Mouse (Mus musculus) lung, adult 2 months (tissue): ENCODE results near the gene BC049715. TPM values are rescaled to one million over a fixed set of nuclear protein-coding genes. Genes with fewer than 3 reads are reported as not detected.
A peak's percentile ranks its signal among the peaks of the same experiment; 100 is the strongest.

ENCODE experiments used
- DNase-seq: peaks from one replicate; pipeline ENCODE4 v3.0.0; 2022
- H3K4me1 ChIP-seq: fragments of 200-500 bp; 2 replicates; pipeline ENCODE4 v1.6.1; 2011; ENCODE audit warnings: low read length; ENCODE audit not compliant: control insufficient read depth, insufficient read depth
- H3K4me3 ChIP-seq: fragments of 200-500 bp; replicated peaks from 2 replicates; pipeline ENCODE3; 2011; ENCODE audit warnings: low read depth, mild to moderate bottlenecking, control low read depth, low read length; ENCODE audit errors: extremely low read depth
- CTCF ChIP-seq: fragments of 200-500 bp; IDR thresholded peaks from 2 replicates; pipeline ENCODE4 v1.5.1; 2011; ENCODE audit warnings: mild to moderate bottlenecking, low read length, control low read depth; ENCODE audit not compliant: insufficient read depth
- POLR2A ChIP-seq: fragments of 200-500 bp; IDR thresholded peaks from 2 replicates; pipeline ENCODE4 v1.6.1; 2011; ENCODE audit warnings: low read depth, mild to moderate bottlenecking, control low read depth, low read length, borderline replicate concordance; ENCODE audit errors: extremely low read depth
- WGBS: fragments of 180-500 bp; shearing (Covaris S2); methylation state at CpG from one replicate; pipeline ENCODE4 v1.1.7; 2018; 5-methylcytosine and 5-hydroxymethylcytosine counted together
- polyA plus RNA-seq: library from polyadenylated mRNA; depleted of rRNA; stranded (reverse); fragments of >200 nt; gene quantifications from 2 replicates; pipeline ENCODE4 v1.2.3, GENCODE M21; 2012

The BC049715 gene
- polyA plus RNA-seq, 1 experiment, result 1.0 TPM

DNA sequence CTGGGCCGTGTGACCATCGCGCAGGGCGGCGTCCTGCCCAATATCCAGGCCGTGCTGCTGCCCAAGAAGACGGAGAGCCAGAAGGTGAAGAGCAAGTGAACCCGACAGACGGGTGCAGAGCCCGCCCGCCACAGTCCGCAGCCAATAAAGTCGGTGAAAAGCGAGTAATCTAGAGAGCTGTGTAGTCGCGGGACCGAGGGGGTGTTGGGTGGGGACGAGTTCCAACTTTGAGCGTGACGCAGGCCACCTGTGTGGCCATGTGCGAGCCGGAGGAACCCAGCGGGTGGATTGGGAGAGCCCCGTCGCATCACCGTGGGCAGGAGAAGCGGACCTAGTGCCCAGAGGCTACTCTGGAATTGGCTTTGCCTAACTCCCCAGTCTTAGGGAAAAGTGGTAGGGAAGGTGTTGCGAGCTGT, 18.8 kb upstream of the BC049715 start:
- TF ChIP-seq POLR2A (no peak), CTCF (no peak)
- no peak for DNase-seq
- Histone ChIP-seq H3K4me1 (peaks cover 5% of the 10 kb centered on the region; the same call in 1 of the 2 replicates), H3K4me3 (peak overlapping the region; percentile 71)
- WGBS, result under 1% methylated on average over 28 of the region's 28 CpGs

DNA sequence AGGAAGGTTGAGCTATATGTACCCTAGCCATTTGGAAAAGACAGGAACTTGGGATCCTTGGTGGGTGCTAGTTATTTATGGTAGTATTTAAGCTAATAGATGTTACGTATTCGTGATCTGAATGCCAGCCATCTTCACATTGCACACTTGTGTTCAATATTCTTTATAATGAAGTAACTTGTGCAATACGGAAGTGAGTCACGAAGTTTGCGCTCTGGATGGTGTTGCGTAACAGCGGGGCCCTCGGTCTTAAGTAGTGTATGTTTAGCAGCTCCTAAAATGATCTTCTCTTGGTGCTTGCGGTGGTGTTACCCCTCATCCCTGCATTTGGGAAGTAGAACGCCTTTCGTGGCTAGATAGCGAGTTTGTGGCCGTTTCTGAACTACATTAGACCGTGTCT, 18.3 kb upstream of the BC049715 start:
- Histone ChIP-seq H3K4me1 (peaks cover 5% of the 10 kb centered on the region; the same call in 1 of the 2 replicates), H3K4me3 (peak overlapping the region; percentile 71)
- TF ChIP-seq CTCF (no peak), POLR2A (no peak)
- peak; percentile 63 for DNase-seq
- WGBS, result 14% methylated on average over 14 of the region's 14 CpGs

DNA sequence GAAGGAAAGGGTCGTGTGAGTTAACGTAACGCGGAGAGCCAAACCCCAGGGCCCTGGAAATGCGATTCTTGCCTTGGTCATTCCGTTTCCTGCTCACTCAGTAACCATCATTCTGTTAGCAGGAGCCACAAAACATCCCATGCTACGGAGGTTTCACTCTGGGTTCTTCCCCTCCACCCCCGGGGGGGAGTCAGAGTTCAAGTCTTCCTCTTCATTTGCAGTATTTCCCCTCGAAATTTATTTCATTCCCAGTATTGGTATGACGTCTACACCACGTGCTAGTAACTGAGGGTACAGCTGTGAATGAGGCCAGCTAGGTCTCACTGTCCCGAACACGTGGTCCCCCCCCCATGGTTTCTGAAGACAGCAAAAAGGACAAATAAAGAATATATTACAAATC, 17.8 kb upstream of the BC049715 start:
- H3K4me3 ChIP-seq, result peak overlapping the region; percentile 40
- no peak for DNase-seq
- peaks cover 5% of the 10 kb centered on the region; the same call in 1 of the 2 replicates for H3K4me1 ChIP-seq
- 56% methylated on average over 13 of the region's 13 CpGs for WGBS
- no peak for TF ChIP-seq CTCF
- TF ChIP-seq POLR2A, result no peak

DNA sequence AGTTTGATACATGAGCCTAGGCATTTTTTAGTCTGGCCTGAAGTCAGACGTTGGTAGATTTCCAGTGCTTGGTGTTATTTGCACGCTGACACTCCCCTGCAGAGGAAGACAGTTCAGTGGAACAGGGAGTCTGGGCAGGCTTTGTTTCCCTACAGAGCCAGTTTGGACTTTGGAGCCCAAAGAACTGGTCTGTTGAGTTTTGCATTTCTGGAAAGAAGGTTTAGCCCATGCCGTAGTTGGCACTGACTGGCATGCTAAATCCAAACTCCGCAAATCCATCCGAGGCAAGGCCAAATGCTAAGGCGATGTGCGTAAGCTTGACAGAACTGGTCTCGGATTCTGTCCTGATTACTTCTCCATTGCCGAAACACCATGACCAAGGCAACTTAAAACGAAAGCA, 16.2 kb upstream of the BC049715 start:
- Histone ChIP-seq H3K4me3 (no peak overlapping the region), H3K4me1 (peaks cover 5% of the 10 kb centered on the region; the same call in 1 of the 2 replicates)
- DNase-seq, result no peak
- TF ChIP-seq CTCF (no peak), POLR2A (no peak)
- WGBS, result 85% methylated on average over 10 of the region's 10 CpGs

DNA sequence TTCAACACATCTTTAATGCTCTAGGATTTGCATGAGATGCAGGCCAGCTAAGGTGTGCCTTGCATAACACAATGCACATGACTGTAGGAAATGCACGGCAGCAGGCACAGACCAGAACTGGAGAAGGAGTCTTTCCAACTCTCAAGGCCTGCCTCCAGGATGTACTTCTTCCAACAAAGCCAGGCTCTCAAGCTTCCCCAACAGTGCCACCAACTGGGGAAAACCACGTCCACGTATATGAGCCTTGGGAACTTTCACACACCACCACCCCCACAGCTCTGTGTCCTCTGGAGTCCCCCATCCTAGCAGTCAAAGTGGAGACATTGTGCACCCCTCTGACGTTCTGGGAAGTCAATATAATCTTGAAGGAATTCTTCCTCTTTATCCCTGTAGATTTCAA, 14.3 kb upstream of the BC049715 start:
- 25% methylated on average over 4 of the region's 4 CpGs for WGBS
- H3K4me1 ChIP-seq, result peaks cover 5% of the 10 kb centered on the region; the same call in 1 of the 2 replicates
- TF ChIP-seq CTCF, result peak; percentile 43
- TF ChIP-seq POLR2A, result no peak
- DNase-seq, result no peak
- no peak overlapping the region for H3K4me3 ChIP-seq

DNA sequence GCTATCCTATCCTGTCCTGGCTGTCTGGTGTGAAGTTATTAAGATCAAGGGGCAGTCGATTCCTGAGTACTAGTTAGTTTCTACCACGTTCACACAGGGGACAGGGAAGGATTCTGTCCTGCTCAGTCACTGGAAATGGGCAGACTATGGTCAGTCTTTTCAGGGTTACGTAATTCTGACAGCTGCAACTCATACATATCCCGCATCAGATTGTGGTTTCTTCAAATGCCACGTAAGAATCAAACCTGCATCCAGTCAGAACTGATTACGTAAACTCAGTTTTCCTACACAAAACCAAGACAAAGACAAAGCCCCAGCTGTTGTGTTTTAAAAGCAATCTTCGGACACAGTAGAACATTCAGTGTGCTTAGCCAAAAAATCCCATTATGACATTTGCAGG, 12.0 kb upstream of the BC049715 start:
- TF ChIP-seq CTCF (no peak), POLR2A (no peak)

DNA sequence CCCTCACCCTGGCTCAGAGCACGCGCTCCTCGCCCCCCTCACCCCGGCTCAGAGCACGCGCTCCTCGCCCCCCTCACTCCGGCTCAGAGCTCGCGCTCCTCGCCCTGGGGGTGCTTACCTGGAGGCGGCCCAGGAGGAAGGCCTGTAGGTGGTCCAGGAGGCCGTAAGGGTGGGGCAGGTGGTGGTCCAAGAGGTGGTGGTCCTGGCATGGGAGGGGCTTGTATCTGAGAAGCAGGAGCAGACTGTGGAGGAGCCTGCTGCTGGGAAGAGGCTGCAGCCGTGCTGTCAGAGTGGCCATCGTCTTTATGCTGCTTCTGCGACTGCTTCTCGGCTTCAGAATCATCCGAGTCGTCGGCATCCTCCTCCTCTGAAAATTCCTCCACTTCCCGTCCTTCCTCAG, 10.6 kb upstream of the BC049715 start:
- 93% methylated on average over 21 of the region's 21 CpGs for WGBS
- TF ChIP-seq CTCF, result no peak
- TF ChIP-seq POLR2A, result no peak
- DNase-seq, result no peak

More for the DNA sequence above, 12.0 kb upstream of the BC049715 start:
- H3K4me3 ChIP-seq, result no peak overlapping the region
- no peaks in the 10 kb centered on the region; the same call in 1 of the 2 replicates for H3K4me1 ChIP-seq
- no peak for DNase-seq
- WGBS, result 81% methylated on average over 7 of the region's 7 CpGs

DNA sequence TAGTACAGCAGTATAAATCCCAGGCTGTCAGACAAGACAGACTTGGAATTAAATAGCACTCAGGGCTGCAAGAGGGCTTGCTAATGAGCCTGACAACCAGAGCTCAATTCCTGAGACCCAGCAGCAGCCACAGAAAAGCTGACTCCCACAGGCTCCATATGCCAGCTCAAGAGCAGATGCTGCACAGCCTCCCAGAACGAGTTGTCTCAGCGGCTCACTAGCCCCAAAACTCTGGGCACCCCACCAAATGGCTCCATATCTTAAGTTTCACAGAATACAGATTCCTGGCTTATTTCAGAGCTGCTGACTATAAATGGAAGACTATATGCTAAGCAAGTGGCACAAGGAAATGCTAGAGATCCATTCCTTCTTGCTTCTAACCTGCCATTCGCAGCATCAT, 9.9 kb upstream of the BC049715 start:
- WGBS, result 95% methylated on average over 3 of the region's 3 CpGs
- DNase-seq, result no peak
- Histone ChIP-seq H3K4me1 (no peaks in the 10 kb centered on the region; the same call in 1 of the 2 replicates), H3K4me3 (no peak overlapping the region)
- TF ChIP-seq CTCF, result no peak
- no peak for TF ChIP-seq POLR2A

More for the DNA sequence above, 10.6 kb upstream of the BC049715 start:
- H3K4me3 ChIP-seq, result no peak overlapping the region
- no peaks in the 10 kb centered on the region; the same call in 1 of the 2 replicates for H3K4me1 ChIP-seq

DNA sequence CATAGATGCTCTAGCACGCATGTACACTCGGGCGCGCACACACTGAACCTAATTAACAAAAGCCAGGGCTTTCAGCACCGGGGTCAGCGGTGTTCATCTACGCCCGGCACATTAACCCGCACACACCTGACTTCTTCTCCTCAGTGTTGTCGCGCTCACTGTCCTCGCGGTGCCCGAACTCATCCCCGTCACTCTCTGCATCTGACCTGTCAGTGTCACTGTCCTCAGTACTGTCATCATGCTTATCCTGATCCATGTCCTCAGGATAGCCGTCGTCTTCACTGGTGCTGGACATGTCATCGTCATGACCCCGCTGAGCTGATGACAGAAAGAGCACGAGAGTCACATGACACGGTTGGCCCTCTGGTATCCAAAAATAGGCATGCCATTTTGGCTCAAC, 7.0 kb upstream of the BC049715 start:
- Histone ChIP-seq H3K4me3 (no peak overlapping the region), H3K4me1 (no peaks in the 10 kb centered on the region)
- no peak for TF ChIP-seq CTCF
- WGBS, result 91% methylated on average over 21 of the region's 21 CpGs
- no peak for DNase-seq

DNA sequence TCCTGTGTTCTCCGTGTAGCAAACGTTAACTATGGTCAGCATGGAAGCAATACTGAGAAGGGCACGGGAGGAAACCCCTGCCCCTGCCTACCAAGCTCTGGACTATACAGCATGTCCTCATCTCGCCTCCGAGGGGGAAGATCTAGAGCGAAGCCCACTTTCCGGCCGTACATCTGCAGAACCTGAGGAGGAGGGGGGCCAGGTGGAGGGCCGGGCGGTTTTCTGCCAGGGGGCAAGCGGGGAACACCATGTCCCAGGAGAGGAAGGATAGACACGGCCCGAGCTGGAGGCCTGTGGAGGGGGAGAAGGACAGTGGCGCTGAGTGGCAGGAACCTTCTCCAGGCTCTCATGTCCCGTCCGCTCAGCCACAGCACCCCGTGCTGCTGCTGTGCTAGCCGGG, 6.3 kb upstream of the BC049715 start:
- no peak for DNase-seq
- Histone ChIP-seq H3K4me1 (no peaks in the 10 kb centered on the region), H3K4me3 (no peak overlapping the region)
- no peak for TF ChIP-seq CTCF
- TF ChIP-seq POLR2A, result no peak
- WGBS, result 90% methylated on average over 18 of the region's 18 CpGs

DNA sequence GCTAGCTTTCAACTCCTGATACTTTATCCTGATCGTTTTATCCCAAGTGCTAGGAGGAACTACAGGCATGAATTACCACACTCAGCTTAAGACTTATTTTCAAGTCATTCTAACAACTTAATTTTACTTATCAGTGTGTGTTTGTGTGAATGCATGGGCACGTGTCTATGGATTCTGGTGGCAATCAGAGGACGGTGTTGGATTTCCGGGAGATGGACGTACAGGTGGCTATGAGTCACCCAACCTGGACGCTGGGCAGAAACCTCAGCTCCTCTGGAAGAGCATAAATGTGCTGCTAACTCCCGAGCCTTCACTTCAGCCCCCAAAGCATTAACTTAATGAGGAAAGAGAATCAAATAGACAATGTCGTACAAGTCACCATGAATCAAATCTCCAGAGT, 2.4 kb upstream of the BC049715 start:
- 87% methylated on average over 8 of the region's 8 CpGs for WGBS
- TF ChIP-seq POLR2A (no peak), CTCF (no peak)

More for the DNA sequence above, 2.4 kb upstream of the BC049715 start:
- Histone ChIP-seq H3K4me1 (peaks cover 3% of the 10 kb centered on the region), H3K4me3 (no peak overlapping the region)
- DNase-seq, result no peak
